Mouse (Mus musculus) E14TG2a.4 (cell line): ENCODE data around the gene Ttc7b.

Source experiments
- H3K27me3 ChIP-seq: 2 replicates; pipeline ENCODE4 v1.6.1; 2014; ENCODE audit warnings: low read length, control low read depth; ENCODE audit not compliant: insufficient read depth
- H3K36me3 ChIP-seq: 2 replicates; pipeline ENCODE4 v1.6.1; 2014; ENCODE audit warnings: low read length, control low read depth; ENCODE audit not compliant: insufficient read depth
- H3K4me1 ChIP-seq: replicated peaks from 2 replicates; pipeline ENCODE4 v1.6.1; 2014; ENCODE audit warnings: low read depth, low read length, control low read depth
- H3K4me3 ChIP-seq: replicated peaks from 2 replicates; pipeline ENCODE4 v1.5.1; 2014; ENCODE audit warnings: mild to moderate bottlenecking, low read length
- H3K9me3 ChIP-seq: 2 replicates; pipeline ENCODE4 v1.6.1; 2014; ENCODE audit warnings: low read length, control low read depth
- CTCF ChIP-seq: conservative IDR thresholded peaks from 2 replicates; pipeline ENCODE4 v1.5.1; 2014; ENCODE audit warnings: low read length
- NANOG ChIP-seq: IDR thresholded peaks from 2 replicates; pipeline ENCODE4 v1.6.1; 2014; ENCODE audit warnings: borderline replicate concordance, low read length, mixed read lengths
- POU5F1 ChIP-seq: IDR thresholded peaks from 2 replicates; pipeline ENCODE4 v1.6.1; 2014; ENCODE audit warnings: low read length, borderline replicate concordance

Gene Ttc7b

GRCm38 (mm10) chr12:100435763-100436162 is 84.9 kb downstream of the Ttc7b start:
- no peak for TF ChIP-seq NANOG
- TF ChIP-seq POU5F1 = no peak
- no peak for TF ChIP-seq CTCF
- H3K27me3 ChIP-seq = no peaks in the 10 kb centered on the region
- peaks cover 17% of the 10 kb centered on the region for H3K36me3 ChIP-seq

DNA sequence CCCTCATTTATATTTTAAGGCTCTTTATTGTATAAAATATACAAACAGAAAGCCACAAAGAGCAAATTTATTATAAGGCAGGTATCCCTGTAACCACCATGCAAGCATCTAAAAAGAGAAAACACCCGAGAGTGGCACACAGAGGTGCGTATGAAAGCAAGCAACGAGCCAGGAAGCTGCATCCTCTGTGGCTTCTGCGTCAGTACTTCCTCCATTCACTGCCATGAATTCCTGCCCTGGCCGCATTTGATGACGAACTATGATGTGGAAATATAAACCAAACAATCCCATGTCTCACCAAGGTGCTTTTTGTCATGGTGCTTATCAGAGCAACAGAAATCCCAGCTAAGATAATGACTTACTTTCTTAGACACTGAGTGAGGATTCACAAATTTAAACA is 88.8 kb downstream of the Ttc7b start:
- Histone ChIP-seq H3K4me3 (no peak overlapping the region), H3K9me3 (peaks cover 10% of the 10 kb centered on the region), H3K36me3 (no peaks in the 10 kb centered on the region; the same call in 1 of the 2 replicates), H3K27me3 (no peaks in the 10 kb centered on the region), H3K4me1 (no peaks in the 10 kb centered on the region)
- no peak for TF ChIP-seq NANOG
- no peak for TF ChIP-seq POU5F1
- no peak for TF ChIP-seq CTCF

More at GRCm38 (mm10) chr12:100435763-100436162, 84.9 kb downstream of the Ttc7b start:
- peaks cover 10% of the 10 kb centered on the region for H3K9me3 ChIP-seq
- no peaks in the 10 kb centered on the region for H3K4me1 ChIP-seq
- no peak overlapping the region for H3K4me3 ChIP-seq

DNA sequence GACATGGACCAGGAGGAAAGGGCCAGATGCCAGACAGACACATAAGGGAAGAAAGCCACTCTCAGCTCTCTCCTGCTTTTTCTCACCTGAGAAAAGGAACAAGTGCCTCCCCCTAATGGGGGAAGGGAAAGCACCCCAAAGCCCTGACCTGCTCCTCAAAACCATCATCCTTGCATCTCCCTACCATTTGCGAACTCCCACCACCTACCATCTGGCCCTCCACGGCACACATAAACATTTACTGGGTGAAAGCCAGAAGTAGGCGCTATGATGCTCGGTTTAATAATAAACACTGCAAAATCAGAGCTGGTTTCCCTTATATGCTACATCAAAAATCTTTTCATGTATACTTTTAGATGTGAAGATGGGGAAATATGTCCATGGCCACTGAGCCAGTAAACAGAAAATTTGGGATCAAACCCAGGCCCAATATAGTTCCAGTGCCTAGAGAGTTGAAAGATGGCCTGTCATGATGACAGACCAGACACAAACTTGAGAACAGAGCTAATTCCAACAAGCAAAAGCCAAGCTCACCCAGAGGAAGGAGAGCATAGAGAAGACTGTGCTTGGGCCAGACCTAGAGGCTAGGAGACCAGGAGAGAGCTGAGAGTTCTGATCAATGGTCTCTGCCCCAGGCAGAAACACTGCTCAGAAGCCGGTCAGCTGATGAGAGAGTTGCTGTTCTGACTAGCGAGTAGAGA is 91.1 kb downstream of the Ttc7b start:
- no peaks in the 10 kb centered on the region for H3K27me3 ChIP-seq
- no peaks in the 10 kb centered on the region for H3K4me1 ChIP-seq
- peaks cover 10% of the 10 kb centered on the region for H3K9me3 ChIP-seq
- no peak for TF ChIP-seq POU5F1
- no peak for TF ChIP-seq CTCF
- no peak for TF ChIP-seq NANOG
- no peak overlapping the region for H3K4me3 ChIP-seq
- H3K36me3 ChIP-seq = peaks cover 6% of the 10 kb centered on the region; the same call in 1 of the 2 replicates

- H3K4me3 ChIP-seq = no peak overlapping the region
- H3K9me3 ChIP-seq = peaks cover 10% of the 10 kb centered on the region
- H3K4me1 ChIP-seq = no peaks in the 10 kb centered on the region
- no peaks in the 10 kb centered on the region for H3K27me3 ChIP-seq
- no peak for TF ChIP-seq NANOG
- TF ChIP-seq CTCF = no peak
- no peak for TF ChIP-seq POU5F1
- H3K36me3 ChIP-seq = peaks cover 6% of the 10 kb centered on the region; the same call in 1 of the 2 replicates
Measured at GRCm38 (mm10) chr12:100428183-100428582, 92.4 kb downstream of the Ttc7b start.

DNA sequence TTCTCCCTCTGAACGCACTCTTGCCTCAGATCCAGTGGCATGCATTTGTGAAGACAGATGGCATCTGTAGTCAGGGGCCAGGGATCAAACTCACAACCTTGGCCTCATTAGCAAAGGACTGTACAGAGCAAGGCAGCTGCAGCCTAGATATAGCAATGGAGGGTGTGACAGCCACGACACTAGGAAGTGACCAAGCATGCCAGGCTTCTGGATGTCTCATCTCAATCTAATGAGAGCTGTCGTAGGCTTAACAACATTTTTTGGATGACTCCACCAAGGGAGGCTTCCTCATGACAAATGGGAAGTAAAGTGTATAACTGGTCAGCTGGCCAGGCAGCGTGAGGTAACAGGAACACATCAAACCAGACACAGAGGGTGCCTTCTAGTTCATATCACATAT is 94.4 kb downstream of the Ttc7b start:
- H3K9me3 ChIP-seq = no peaks in the 10 kb centered on the region
- H3K36me3 ChIP-seq = peaks cover 6% of the 10 kb centered on the region; the same call in 1 of the 2 replicates
- H3K4me3 ChIP-seq = no peak overlapping the region
- H3K27me3 ChIP-seq = no peaks in the 10 kb centered on the region
- TF ChIP-seq NANOG (no peak), POU5F1 (no peak), CTCF (no peak)
- peaks cover 5% of the 10 kb centered on the region; the same call in 1 of the 2 replicates for H3K4me1 ChIP-seq

DNA sequence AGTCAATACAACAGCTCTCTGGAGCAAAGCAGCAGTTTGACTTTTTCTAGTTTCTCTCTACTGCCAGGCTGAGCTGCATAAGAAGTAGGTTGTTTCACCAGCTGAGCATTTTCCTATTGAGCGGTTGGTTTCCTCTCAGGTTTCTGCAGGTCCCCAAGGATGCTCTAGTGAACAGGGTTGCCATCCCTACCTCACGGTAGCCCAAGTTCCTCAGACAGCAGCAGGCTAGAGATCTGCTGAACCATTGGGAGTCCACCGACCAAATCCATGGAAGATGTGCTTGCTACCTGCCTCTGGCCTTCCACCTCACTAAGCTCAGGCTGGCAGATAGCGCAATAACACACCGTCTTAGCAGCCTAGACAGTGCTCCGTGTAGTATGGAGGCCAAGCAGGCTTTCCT is 95.6 kb downstream of the Ttc7b start:
- Histone ChIP-seq H3K27me3 (no peaks in the 10 kb centered on the region), H3K4me1 (peaks cover 5% of the 10 kb centered on the region; the same call in 1 of the 2 replicates), H3K9me3 (no peaks in the 10 kb centered on the region), H3K4me3 (no peak overlapping the region), H3K36me3 (peaks cover 6% of the 10 kb centered on the region; the same call in 1 of the 2 replicates)
- TF ChIP-seq CTCF (no peak), POU5F1 (no peak), NANOG (no peak)

GRCm38 (mm10) chr12:100422286-100422820 is 98.3 kb downstream of the Ttc7b start:
- Histone ChIP-seq H3K4me1 (peaks cover 5% of the 10 kb centered on the region; the same call in 1 of the 2 replicates), H3K27me3 (no peaks in the 10 kb centered on the region), H3K4me3 (no peak overlapping the region), H3K36me3 (peaks cover 6% of the 10 kb centered on the region; the same call in 1 of the 2 replicates), H3K9me3 (no peaks in the 10 kb centered on the region)
- TF ChIP-seq POU5F1 = no peak
- TF ChIP-seq CTCF = no peak
- TF ChIP-seq NANOG = no peak

DNA sequence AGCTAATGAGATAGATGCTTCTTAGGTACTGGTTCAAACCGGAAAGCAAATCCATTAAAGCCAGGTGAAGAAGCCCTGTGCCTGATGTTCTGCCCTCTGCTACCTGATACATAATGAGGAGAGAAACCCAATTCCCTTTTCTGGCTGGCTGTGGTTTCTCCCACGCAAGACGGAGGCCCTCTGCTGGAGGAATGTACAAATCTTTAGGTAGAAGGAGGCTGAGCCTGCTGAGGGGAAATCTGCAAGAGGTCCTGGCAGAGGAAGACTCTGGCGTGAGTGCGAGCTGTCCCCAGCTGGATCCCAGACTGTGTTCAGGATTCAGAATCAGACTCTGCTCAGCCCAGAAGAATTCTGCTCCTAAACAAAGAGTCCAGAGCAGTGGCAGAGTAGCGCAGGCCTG is 99.1 kb downstream of the Ttc7b start:
- Histone ChIP-seq H3K4me3 (no peak overlapping the region), H3K9me3 (no peaks in the 10 kb centered on the region), H3K27me3 (no peaks in the 10 kb centered on the region), H3K4me1 (peaks cover 5% of the 10 kb centered on the region; the same call in 1 of the 2 replicates), H3K36me3 (peaks cover 6% of the 10 kb centered on the region; the same call in 1 of the 2 replicates)
- TF ChIP-seq NANOG = no peak
- no peak for TF ChIP-seq POU5F1
- no peak for TF ChIP-seq CTCF

DNA sequence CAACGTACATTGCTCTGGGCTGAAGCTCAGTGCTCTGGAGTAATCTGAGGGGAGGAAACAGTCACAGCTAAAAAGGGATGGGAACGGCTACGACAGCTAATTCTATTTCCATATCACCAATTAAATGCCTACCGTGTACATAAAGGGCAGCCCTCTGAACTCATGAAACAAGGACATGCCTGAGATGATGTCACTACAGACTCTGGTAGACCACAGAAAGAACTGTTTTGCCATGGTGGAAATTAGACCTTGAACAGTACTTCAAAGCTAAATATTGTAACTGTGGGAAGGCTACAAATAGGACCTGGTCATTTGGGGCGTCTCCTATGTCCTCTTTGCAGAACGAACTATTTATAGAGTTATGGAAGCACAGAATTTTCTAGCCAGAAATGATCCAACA is 99.7 kb downstream of the Ttc7b start:
- Histone ChIP-seq H3K4me3 (no peak overlapping the region), H3K4me1 (peaks cover 5% of the 10 kb centered on the region; the same call in 1 of the 2 replicates), H3K9me3 (no peaks in the 10 kb centered on the region), H3K36me3 (peaks cover 12% of the 10 kb centered on the region; the same call in 1 of the 2 replicates), H3K27me3 (no peaks in the 10 kb centered on the region)
- TF ChIP-seq NANOG = no peak
- no peak for TF ChIP-seq CTCF
- no peak for TF ChIP-seq POU5F1
